Comparison of ENCODE assay signal across 23 mouse cellular contexts in genomic region chr13:52561367-52562165, GRCm38 (mm10). TPM values are rescaled to one million over a fixed set of nuclear protein-coding genes. Genes with fewer than 3 reads are reported as not detected.
DNase-seq lines count a peak whose midpoint lies in the region; ATAC-seq and TF ChIP-seq lines count a peak whose summit lies in the region.
"Had no signal": no experiment of that assay in that cellular context is flagged by ENCODE, and none has a peak within 500 bp of the region (broad histone marks: within the 10 kb centered on the region; RNA-seq: fewer than 3 reads in every experiment).

No protein-coding gene starts in this region.

- H3K4me3 ChIP-seq in hindbrain, embryonic 12.5 days = no peak overlapping the region
- H3K4me3 ChIP-seq in hindbrain, embryonic 11.5 days (ENCODE audit: low read depth, low read length) = no peak overlapping the region
- no peak overlapping the region for H3K4me3 ChIP-seq in midbrain, embryonic 12.5 days
- H3K4me3 ChIP-seq in midbrain, embryonic 11.5 days (ENCODE audit: low read depth, low read length) = no peak overlapping the region
- no peak overlapping the region for H3K4me3 ChIP-seq in MEL (ENCODE audit: control insufficient read depth in 1 of 2, insufficient read depth in 1 of 2, low read depth in 2 of 2, low read length in 2 of 2)
- H3K4me3 ChIP-seq in forebrain, postnatal 0 days (ENCODE audit: low read depth, low read length) = no peak overlapping the region
- H3K4me3 ChIP-seq: erythroblast, embryonic 14.5 days; heart, adult 2 months; intestine, embryonic 15.5 days; limb, embryonic 12.5 days; liver, embryonic 12.5 days; neural tube, embryonic 13.5 days had no signal

- no peak for DNase-seq in hindbrain, embryonic 11.5 days (ENCODE audit: low spot score)
- DNase-seq in midbrain, embryonic 11.5 days (ENCODE audit: low spot score, missing footprints) = no peak
- no peak for DNase-seq in MEL (ENCODE audit: low read depth, low spot score)
- no peak for DNase-seq in forebrain, postnatal 0 days
- DNase-seq in cerebellum, adult 11-12 months = no peak
- DNase-seq in spleen, adult 18-20 months = no peak
- DNase-seq: adrenal gland, postnatal 25 days; cerebellum, adult 18-20 months; gastrocnemius, postnatal 14 days; heart, adult 2 months; heart, postnatal 4 days; lung, adult 2 months; lung, postnatal 36 days; right cerebral cortex, adult 18-20 months; thymus, postnatal 25 days had no signal

- 0 out of 2 replicates have a peak overlapping the region, but pooled peaks have one; percentile 8 for H3K4me2 ChIP-seq in hindbrain, embryonic 12.5 days (replicated peaks)
- no peak overlapping the region for H3K4me2 ChIP-seq in hindbrain, embryonic 11.5 days (replicated peaks; ENCODE audit: low read depth, low read length)
- H3K4me2 ChIP-seq in midbrain, embryonic 12.5 days (replicated peaks) = 0 out of 2 replicates have a peak overlapping the region, but pooled peaks have one; percentile 15
- H3K4me2 ChIP-seq in midbrain, embryonic 11.5 days = no peak overlapping the region
- H3K4me2 ChIP-seq in forebrain, postnatal 0 days (ENCODE audit: low read depth) = no peak overlapping the region
- H3K4me2 ChIP-seq: intestine, embryonic 15.5 days; limb, embryonic 12.5 days; liver, embryonic 12.5 days; neural tube, embryonic 13.5 days had no signal

- TF ChIP-seq CTCF in MEL (IDR thresholded peaks at IDR 0.05 in 2 of 3, conservative IDR thresholded peaks at IDR 0.05 in 1 of 3; ENCODE audit: control insufficient read depth in 1 of 3, insufficient read depth in 1 of 3, low read depth in 2 of 3, low read length in 3 of 3, poor library complexity in 1 of 3, severe bottlenecking in 1 of 3) = no peak
- no peak for TF ChIP-seq CTCF in forebrain, postnatal 0 days (IDR thresholded peaks at IDR 0.05; ENCODE audit: low read depth)

- H3K79me2 ChIP-seq in MEL (ENCODE audit: control insufficient read depth, insufficient read depth, low read length, poor library complexity) = no peaks in the 10 kb centered on the region

- peaks cover 27% of the 10 kb centered on the region for H3K4me1 ChIP-seq in hindbrain, embryonic 12.5 days
- H3K4me1 ChIP-seq in hindbrain, embryonic 11.5 days (replicated peaks; ENCODE audit: control insufficient read depth, insufficient read depth, low read length) = peaks cover 2% of the 10 kb centered on the region; the same call in 1 of the 2 replicates
- peaks cover 23% of the 10 kb centered on the region for H3K4me1 ChIP-seq in midbrain, embryonic 12.5 days
- H3K4me1 ChIP-seq in midbrain, embryonic 11.5 days (ENCODE audit: control insufficient read depth, insufficient read depth, low read length) = peaks cover 2% of the 10 kb centered on the region
- peaks cover 0 to 29% of the 10 kb centered on the region in 2 experiments; a peak in 2 of 4 replicates for H3K4me1 ChIP-seq in MEL (ENCODE audit: control insufficient read depth in 1 of 2, insufficient read depth in 2 of 2, low read length in 2 of 2)
- H3K4me1 ChIP-seq in forebrain, postnatal 0 days (ENCODE audit: insufficient read depth) = peaks cover 14% of the 10 kb centered on the region; the same call in 1 of the 2 replicates
- H3K4me1 ChIP-seq: intestine, embryonic 15.5 days had no signal

- no peak for TF ChIP-seq POLR2A in MEL (IDR thresholded peaks at IDR 0.05; ENCODE audit: control insufficient read depth in 1 of 2, insufficient read depth in 1 of 2, low read depth in 1 of 2, low read length in 2 of 2, poor library complexity in 1 of 2)

- peak overlapping the region; percentile 37; the same call in 1 of the 2 replicates for H3K27ac ChIP-seq in hindbrain, embryonic 12.5 days
- no peak overlapping the region for H3K27ac ChIP-seq in hindbrain, embryonic 11.5 days (ENCODE audit: low read depth, low read length)
- H3K27ac ChIP-seq in midbrain, embryonic 12.5 days (replicated peaks) = no peak overlapping the region
- H3K27ac ChIP-seq in midbrain, embryonic 11.5 days (ENCODE audit: low read depth, low read length) = no peak overlapping the region
- H3K27ac ChIP-seq in MEL (ENCODE audit: control insufficient read depth, low read depth, low read length) = no peak overlapping the region
- H3K27ac ChIP-seq in forebrain, postnatal 0 days (ENCODE audit: low read depth, low read length) = peak overlapping the region; percentile 23; the same call in 1 of the 2 replicates
- H3K27ac ChIP-seq: heart, adult 2 months; intestine, embryonic 15.5 days; limb, embryonic 12.5 days; liver, embryonic 12.5 days; neural tube, embryonic 13.5 days had no signal

- TF ChIP-seq RAD21 in MEL (IDR thresholded peaks at IDR 0.05; ENCODE audit: low read depth, low read length) = no peak

- H3K9ac ChIP-seq in hindbrain, embryonic 12.5 days = no peak overlapping the region
- no peak overlapping the region for H3K9ac ChIP-seq in hindbrain, embryonic 11.5 days (ENCODE audit: low read depth, low read length)
- H3K9ac ChIP-seq in midbrain, embryonic 12.5 days (replicated peaks) = no peak overlapping the region
- no peak overlapping the region for H3K9ac ChIP-seq in midbrain, embryonic 11.5 days (ENCODE audit: low read length)
- H3K9ac ChIP-seq in MEL (ENCODE audit: control insufficient read depth, low read depth, low read length, poor library complexity, severe bottlenecking) = no peak overlapping the region
- no peak overlapping the region for H3K9ac ChIP-seq in forebrain, postnatal 0 days
- H3K9ac ChIP-seq: intestine, embryonic 15.5 days; limb, embryonic 12.5 days; liver, embryonic 12.5 days; neural tube, embryonic 13.5 days had no signal

- H3K27me3 ChIP-seq in hindbrain, embryonic 12.5 days = no peaks in the 10 kb centered on the region; the same call in 1 of the 2 replicates
- no peaks in the 10 kb centered on the region for H3K27me3 ChIP-seq in hindbrain, embryonic 11.5 days (ENCODE audit: control insufficient read depth, insufficient read depth, low read length)
- H3K27me3 ChIP-seq in midbrain, embryonic 12.5 days = peaks cover 11% of the 10 kb centered on the region; the same call in 1 of the 2 replicates
- H3K27me3 ChIP-seq in midbrain, embryonic 11.5 days (ENCODE audit: control insufficient read depth, insufficient read depth, low read length) = no peaks in the 10 kb centered on the region
- H3K27me3 ChIP-seq in MEL (ENCODE audit: control insufficient read depth in 1 of 2, insufficient read depth in 2 of 2, low read length in 2 of 2) = no peaks in the 10 kb centered on the region
- no peaks in the 10 kb centered on the region for H3K27me3 ChIP-seq in forebrain, postnatal 0 days (ENCODE audit: insufficient read depth, low read length)
- H3K27me3 ChIP-seq: intestine, embryonic 15.5 days; limb, embryonic 12.5 days; liver, embryonic 12.5 days; neural tube, embryonic 13.5 days had no signal

- no peak for ATAC-seq in hindbrain, embryonic 12.5 days (ENCODE audit: low FRiP score)
- no peak for ATAC-seq in hindbrain, embryonic 11.5 days (ENCODE audit: low FRiP score)
- peak; percentile 6; the same call in 1 of the 2 replicates for ATAC-seq in midbrain, embryonic 12.5 days (ENCODE audit: low FRiP score, low read depth)
- no peak for ATAC-seq in midbrain, embryonic 11.5 days (ENCODE audit: low FRiP score)
- no peak for ATAC-seq in forebrain, postnatal 0 days
- ATAC-seq: intestine, embryonic 15.5 days; liver, embryonic 12.5 days had no signal

- no peaks in the 10 kb centered on the region for H3K9me3 ChIP-seq in hindbrain, embryonic 12.5 days (replicated peaks)
- H3K9me3 ChIP-seq in hindbrain, embryonic 11.5 days (ENCODE audit: control insufficient read depth, low read length) = no peaks in the 10 kb centered on the region
- no peaks in the 10 kb centered on the region for H3K9me3 ChIP-seq in midbrain, embryonic 12.5 days
- no peaks in the 10 kb centered on the region for H3K9me3 ChIP-seq in midbrain, embryonic 11.5 days (ENCODE audit: control insufficient read depth, low read length)
- no peaks in the 10 kb centered on the region for H3K9me3 ChIP-seq in MEL (replicated peaks; ENCODE audit: insufficient read depth, low read length)
- H3K9me3 ChIP-seq in forebrain, postnatal 0 days (ENCODE audit: low read length) = no peaks in the 10 kb centered on the region
- H3K9me3 ChIP-seq: intestine, embryonic 15.5 days; limb, embryonic 12.5 days; liver, embryonic 12.5 days; neural tube, embryonic 13.5 days had no signal

- no peak for TF ChIP-seq EP300 in MEL (IDR thresholded peaks at IDR 0.05; ENCODE audit: low read depth in 1 of 2, low read length in 2 of 2)

- WGBS in hindbrain, embryonic 12.5 days = 79% methylated on average over 8 of the region's 8 CpGs
- WGBS in hindbrain, embryonic 11.5 days = 87% methylated on average over 8 of the region's 8 CpGs
- WGBS in midbrain, embryonic 12.5 days = 81% methylated on average over 8 of the region's 8 CpGs
- WGBS in midbrain, embryonic 11.5 days = 84% methylated on average over 8 of the region's 8 CpGs
- WGBS in forebrain, postnatal 0 days = 58% methylated on average over 8 of the region's 8 CpGs

- H3K36me3 ChIP-seq in hindbrain, embryonic 12.5 days = no peaks in the 10 kb centered on the region
- H3K36me3 ChIP-seq in hindbrain, embryonic 11.5 days (ENCODE audit: control insufficient read depth, insufficient read depth, low read length) = no peaks in the 10 kb centered on the region
- no peaks in the 10 kb centered on the region for H3K36me3 ChIP-seq in midbrain, embryonic 12.5 days
- H3K36me3 ChIP-seq in midbrain, embryonic 11.5 days (ENCODE audit: control insufficient read depth, insufficient read depth, low read length) = no peaks in the 10 kb centered on the region
- H3K36me3 ChIP-seq in MEL (ENCODE audit: control insufficient read depth in 1 of 2, insufficient read depth in 2 of 2, low read length in 2 of 2) = peaks cover 0 to 14% of the 10 kb centered on the region in 2 experiments; a peak in 2 of 4 replicates
- H3K36me3 ChIP-seq in forebrain, postnatal 0 days (ENCODE audit: insufficient read depth) = no peaks in the 10 kb centered on the region
- H3K36me3 ChIP-seq: G1E; intestine, embryonic 15.5 days; limb, embryonic 12.5 days; liver, embryonic 12.5 days; neural tube, embryonic 13.5 days had no signal

RNA-seq across cellular contexts. Expression of gene Syk, which starts 21.4 kb away (rescaled TPM):
- 3.9 and 4.1 TPM in 2 replicates for polyA plus RNA-seq in hindbrain, embryonic 12.5 days (2016; fragmentation: Nextera tagmentation; extraction: Ambion mirVana)
- polyA plus RNA-seq in hindbrain, embryonic 11.5 days (2014; fragmentation: Nextera tagmentation; extraction: Ambion mirVana) = 4.0 and 4.4 TPM in 2 replicates
- 2.2 and 3.2 TPM in 2 replicates for polyA plus RNA-seq in midbrain, embryonic 12.5 days (2016; fragmentation: Nextera tagmentation; extraction: Ambion mirVana)
- polyA plus RNA-seq in midbrain, embryonic 11.5 days (2014; fragmentation: Nextera tagmentation; extraction: Ambion mirVana) = 2.1 and 2.3 TPM in 2 replicates
- total RNA-seq in MEL (2012; rRNA removed) = 13.3 and 14.4 TPM in 2 replicates
- 10 to 100 TPM in 1 of 2 experiments, not detected in 1; 23.8 TPM for polyA plus RNA-seq in MEL (2012; ENCODE audit: insufficient read depth in 1 of 2, insufficient read length in 2 of 2, low read depth in 1 of 2, low replicate concordance in 2 of 2, missing spikeins in 1 of 2)
- total RNA-seq in forebrain, postnatal 0 days (2014; rRNA removed) = 2.6 and 4.5 TPM in 2 replicates
- polyA plus RNA-seq in forebrain, postnatal 0 days (2015; fragmentation: Nextera tagmentation; extraction: Ambion mirVana) = 0.88 and 1.6 TPM in 2 replicates
- polyA plus RNA-seq: G1E had no signal

RNA-seq across cellular contexts. Expression of gene Diras2, which starts 30.5 kb away (rescaled TPM):
- polyA plus RNA-seq in hindbrain, embryonic 12.5 days (2016; fragmentation: Nextera tagmentation; extraction: Ambion mirVana) = 1.8 and 2.0 TPM in 2 replicates
- 0.24 and 0.40 TPM in 2 replicates for polyA plus RNA-seq in hindbrain, embryonic 11.5 days (2014; fragmentation: Nextera tagmentation; extraction: Ambion mirVana)
- polyA plus RNA-seq in midbrain, embryonic 12.5 days (2016; fragmentation: Nextera tagmentation; extraction: Ambion mirVana) = 0.66 and 0.98 TPM in 2 replicates
- polyA plus RNA-seq in midbrain, embryonic 11.5 days (2014; fragmentation: Nextera tagmentation; extraction: Ambion mirVana) = 0.08 and 0.16 TPM in 2 replicates
- not detected in 2 replicates for total RNA-seq in MEL (2012; rRNA removed)
- polyA plus RNA-seq in MEL (2012; ENCODE audit: insufficient read depth in 1 of 2, insufficient read length in 2 of 2, low read depth in 1 of 2, low replicate concordance in 2 of 2, missing spikeins in 1 of 2) = not detected
- total RNA-seq in forebrain, postnatal 0 days (2014; rRNA removed) = 41.5 and 47.6 TPM in 2 replicates
- polyA plus RNA-seq in forebrain, postnatal 0 days (2015; fragmentation: Nextera tagmentation; extraction: Ambion mirVana) = 4.8 and 6.3 TPM in 2 replicates
- polyA plus RNA-seq: erythroblast, embryonic 14.5 days; G1E had no signal

Comparison
In these comparisons a context has a peak if more than half of its experiments do, and no peak if none do; other contexts are left out.
1. H3K27ac ChIP-seq: peak in hindbrain, embryonic 12.5 days (single experiment) and forebrain, postnatal 0 days (single experiment); none in hindbrain, embryonic 11.5 days (single experiment), midbrain, embryonic 12.5 days (single experiment), midbrain, embryonic 11.5 days (single experiment) and MEL (single experiment).
2. H3K4me2 ChIP-seq: peak in hindbrain, embryonic 12.5 days (single experiment) and midbrain, embryonic 12.5 days (single experiment); none in hindbrain, embryonic 11.5 days (single experiment), midbrain, embryonic 11.5 days (single experiment) and forebrain, postnatal 0 days (single experiment).